Mouse (Mus musculus): Measurements from ENCODE around the gene Klf16.

- TF ChIP-seq NANOG (IDR thresholded peaks at IDR 0.05; ENCODE audit: borderline replicate concordance, low read length) (no peak), CTCF (conservative IDR thresholded peaks at IDR 0.05; ENCODE audit: low read length) (peak; percentile 18; the same call in 1 of the 2 replicates)
Measured at GRCm38 (mm10) chr10:80538710-80539394, 38.3 kb downstream of the Klf16 start, which contains the start of gene Atp8b3.
